Mouse (Mus musculus) frontal cortex, postnatal 25 days (tissue): ENCODE data around the gene Gm21900.
"Not testable (repeated sequence)": the region's sequence is repeated elsewhere in the genome, so short reads cannot be mapped to it uniquely, and the experiment has no call there.

Experiments used
- DNase-seq, 2 experiments: peaks; one replicate each; pipeline ENCODE4 v3.0.0; 2022; ENCODE audit warnings: low spot score in 2 of 2

Gm21900 gene

GRCm38 (mm10) chrY:10616061-10616460 is at the start of gene Gm21900:
TSS of gene Gm21900 (plus strand) at chrY:10616361.
- not testable (repeated sequence) for DNase-seq

- DNase-seq: peak in 1 of 2 experiments; percentile 2
Observed at GRCm38 (mm10) chrY:10643516-10643915, 27.4 kb downstream of the Gm21900 start.
